Mouse (Mus musculus) common myeloid progenitor, adult 5-6 weeks (primary cell): ENCODE measurements at regions not wholly inside any gene's neighbourhood (a gene's known extent, or its start where the extent isn't known, plus 50 kb on each side); places are given as distances from the start of the nearest gene placed in this dataset.
"Not testable (repeated sequence)": the region's sequence is repeated elsewhere in the genome, so short reads cannot be mapped to it uniquely, and the experiment has no call there.

Experiments
- ATAC-seq: replicated peaks from 2 replicates; pipeline ENCODE4 v1.8.0; 2016; ENCODE audit warnings: low read depth, mild to moderate bottlenecking, moderate TSS enrichment, inconsistent platforms; ENCODE audit not compliant: poor library complexity, severe bottlenecking

DNA sequence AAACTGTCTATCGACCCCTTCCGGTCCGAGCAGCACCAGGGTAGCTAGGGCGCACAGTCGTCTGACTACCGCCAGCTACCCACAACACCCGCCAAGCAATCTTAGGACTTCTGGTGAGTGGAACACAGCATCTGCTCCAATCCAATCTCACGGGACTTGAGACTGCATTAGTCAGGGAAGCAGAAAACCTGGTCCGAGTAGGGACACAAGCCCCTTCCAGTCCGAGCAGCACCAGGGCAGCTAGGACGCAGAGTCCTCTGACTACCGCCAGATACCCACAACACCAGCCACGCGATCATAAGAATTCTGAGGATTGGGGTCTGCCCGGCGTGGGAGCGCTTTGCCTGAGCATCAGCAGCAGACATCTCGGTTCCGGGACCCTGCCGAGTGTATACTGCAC, 79.6 kb downstream of the Gm10715 start:
- not testable (repeated sequence) for ATAC-seq

DNA sequence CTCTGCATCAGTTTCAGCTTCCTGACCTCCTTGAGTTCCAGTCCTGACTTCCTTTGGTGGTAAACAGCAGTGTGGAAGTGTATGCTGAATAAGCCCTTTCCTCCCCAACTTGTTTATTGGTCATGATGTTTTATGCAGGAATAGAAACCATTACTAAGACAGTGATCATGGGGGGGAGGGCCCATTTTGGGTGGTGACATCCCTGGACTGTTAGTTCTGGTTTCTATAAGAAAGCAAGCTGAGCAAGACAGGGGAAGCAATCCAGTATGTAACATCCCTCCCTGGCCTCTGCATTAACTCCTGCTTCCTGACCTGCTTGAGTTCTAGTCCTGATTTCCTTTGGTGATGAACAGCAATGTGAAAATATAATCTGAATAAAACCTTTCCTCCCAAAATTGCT, 124.5 kb downstream of the Gm10715 start:
- no peak for ATAC-seq

- ATAC-seq: no peak
Observed at GRCm38 (mm10) chr9:3184343-3184742, 147.7 kb downstream of the Gm10715 start.

- 0 out of 2 replicates have a peak, but pooled peaks have one; percentile 29 for ATAC-seq
Observed at GRCm38 (mm10) chr9:3199151-3200018, 135.6 kb upstream of the Alkbh8 start.

DNA sequence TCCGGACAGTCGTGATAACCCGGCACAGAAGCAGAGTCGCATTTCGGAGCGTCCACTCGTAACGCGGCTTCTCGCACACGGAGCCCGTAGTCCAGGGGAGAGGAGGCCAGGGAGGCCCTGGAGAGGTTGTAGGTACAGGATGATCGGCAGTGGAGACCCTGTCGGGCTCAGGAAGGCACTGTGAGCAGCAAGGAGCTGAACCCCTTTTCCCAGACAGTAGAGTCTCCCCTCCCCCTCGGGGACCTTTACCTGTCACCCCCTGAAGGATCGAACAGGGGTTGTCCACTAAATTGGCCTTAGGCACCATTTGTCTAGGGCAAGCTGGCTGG, 135.0 kb upstream of the Alkbh8 start:
- 0 out of 2 replicates have a peak, but pooled peaks have one; percentile 25 for ATAC-seq

- ATAC-seq: not testable (repeated sequence)
Observed at GRCm38 (mm10) chr9:3208120-3208519, 126.8 kb upstream of the Alkbh8 start.

DNA sequence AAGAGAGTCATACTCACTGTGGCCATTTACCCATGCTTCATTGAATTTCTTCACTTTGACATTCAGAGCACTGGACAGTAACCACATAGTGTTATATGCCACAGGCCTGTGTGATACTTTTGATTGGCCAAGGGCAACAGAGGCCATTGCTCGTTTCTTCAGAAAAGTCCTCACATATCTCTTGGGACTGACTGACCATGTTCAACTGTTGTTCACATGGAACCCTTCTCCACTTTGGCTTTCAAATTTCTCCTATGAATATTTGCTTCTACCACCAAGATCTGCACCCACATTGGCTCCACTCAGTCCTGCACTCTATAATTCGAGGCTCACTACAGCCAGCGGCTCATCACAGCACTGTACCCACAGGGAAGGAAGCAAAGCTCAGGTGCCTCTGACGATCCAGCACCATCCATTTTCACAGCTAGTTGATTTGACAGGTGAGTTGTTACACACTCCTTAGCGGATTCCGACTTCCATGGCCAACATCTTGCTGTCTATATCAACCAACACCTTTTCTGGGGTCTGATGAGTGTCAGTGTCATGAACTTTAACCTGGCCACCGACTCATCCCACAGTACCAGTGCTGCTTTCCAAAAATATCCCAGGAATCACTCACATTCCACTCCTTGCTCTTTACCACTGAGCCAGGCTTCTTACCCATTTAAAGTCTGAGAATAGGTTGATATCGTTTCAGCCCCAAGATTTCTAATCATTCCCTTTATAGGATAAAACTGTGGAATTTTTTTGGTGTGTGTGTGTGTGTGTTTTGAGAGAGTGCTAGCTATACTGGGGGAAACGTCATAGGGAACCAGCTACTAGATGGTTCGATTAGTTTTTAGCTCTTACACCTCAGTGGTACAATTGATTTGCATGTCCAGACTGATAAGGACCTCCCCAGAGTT, 76.3 kb upstream of the Alkbh8 start:
- peak; percentile 100 for ATAC-seq

DNA sequence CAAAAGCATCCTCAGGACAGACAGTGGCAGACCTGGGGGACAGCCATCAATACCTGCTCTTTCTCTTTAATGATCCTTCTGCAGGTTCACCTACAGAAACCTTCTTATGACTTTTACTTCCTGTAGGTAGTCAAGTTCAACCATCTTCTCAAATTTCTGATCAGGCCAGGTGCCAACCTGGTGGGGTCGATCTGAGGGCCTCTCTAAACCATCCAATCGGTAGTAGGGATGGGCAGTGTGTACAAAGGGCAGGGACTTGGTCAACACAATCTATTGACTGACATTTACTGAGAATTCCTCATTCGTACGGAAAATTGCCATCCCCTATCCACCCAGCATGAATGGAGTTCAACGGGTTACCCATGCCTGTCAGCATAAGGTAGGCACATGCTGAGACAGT, 74.8 kb upstream of the Alkbh8 start:
- ATAC-seq: no peak

- no peak for ATAC-seq
Observed at GRCm38 (mm10) chr9:3260860-3261259, 74.1 kb upstream of the Alkbh8 start.

DNA sequence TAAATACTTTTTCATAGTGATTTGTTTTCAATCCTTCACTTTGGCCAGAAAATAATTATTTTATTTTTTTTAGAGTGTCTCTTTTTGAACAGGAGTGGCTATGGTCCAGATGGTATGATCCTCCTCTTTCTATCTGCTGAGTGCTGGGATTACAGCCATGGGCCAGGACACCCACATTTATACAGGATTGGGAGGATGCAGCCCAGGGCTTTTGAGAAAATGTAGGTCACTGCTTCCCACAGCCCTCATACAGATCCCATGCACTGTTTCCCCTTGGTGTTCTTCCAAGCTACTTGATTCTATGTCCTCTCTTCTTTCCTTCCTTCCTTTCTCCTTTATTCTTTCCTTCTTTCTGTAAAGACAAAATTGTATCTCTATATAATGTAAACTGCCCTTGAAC, 70.5 kb upstream of the Alkbh8 start:
- no peak for ATAC-seq

- ATAC-seq: not testable (repeated sequence)
Observed at GRCm38 (mm10) chr9:3280496-3280895, 54.4 kb upstream of the Alkbh8 start.

DNA sequence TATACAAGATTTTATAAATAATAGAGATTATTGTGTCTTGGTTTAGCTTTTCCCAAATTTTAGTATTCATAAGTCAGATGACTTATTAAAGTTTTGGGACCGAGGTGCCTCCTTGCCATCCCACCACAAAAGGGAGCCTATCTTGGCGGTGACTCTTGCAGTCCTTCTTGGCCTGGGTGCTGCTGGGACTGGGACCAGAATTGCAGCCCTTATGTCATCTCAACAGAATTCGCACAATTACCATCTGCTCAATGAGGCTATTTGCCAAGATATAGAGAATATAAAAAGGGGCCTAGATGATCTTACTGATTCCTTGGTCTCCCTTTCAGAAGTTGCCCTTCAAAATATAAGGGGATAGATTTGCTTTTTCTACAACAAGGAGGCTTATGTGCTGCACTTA, 53.0 kb upstream of the Alkbh8 start:
- ATAC-seq: not testable (repeated sequence)

DNA sequence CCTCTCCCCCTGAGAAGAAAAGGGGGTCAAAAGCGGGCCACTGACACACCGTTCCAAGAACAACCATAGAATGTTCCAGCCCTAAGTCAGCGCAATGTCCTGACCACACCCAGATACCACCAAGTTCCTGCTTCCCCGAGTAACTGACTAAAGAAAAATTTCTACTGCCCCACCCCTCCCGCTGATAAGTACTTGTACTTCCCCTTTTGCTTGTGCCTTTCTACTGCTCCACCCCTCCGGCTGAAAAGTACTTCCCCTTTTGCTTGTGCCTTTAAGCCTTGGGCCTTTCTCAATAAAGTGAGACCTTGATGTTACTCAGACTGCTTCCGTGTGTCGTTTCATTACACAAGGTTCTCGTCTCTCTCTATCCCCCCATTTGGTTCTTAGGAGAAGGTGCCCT, 51.6 kb upstream of the Alkbh8 start:
- ATAC-seq: not testable (repeated sequence)
